Mouse (Mus musculus): ENCODE data around the gene Sult2a6. TPM values are rescaled to one million over a fixed set of nuclear protein-coding genes. Genes with fewer than 3 reads are reported as not detected.

Gene Sult2a6
- not detected in 2 replicates for polyA plus RNA-seq (2012; rRNA removed)

DNA sequence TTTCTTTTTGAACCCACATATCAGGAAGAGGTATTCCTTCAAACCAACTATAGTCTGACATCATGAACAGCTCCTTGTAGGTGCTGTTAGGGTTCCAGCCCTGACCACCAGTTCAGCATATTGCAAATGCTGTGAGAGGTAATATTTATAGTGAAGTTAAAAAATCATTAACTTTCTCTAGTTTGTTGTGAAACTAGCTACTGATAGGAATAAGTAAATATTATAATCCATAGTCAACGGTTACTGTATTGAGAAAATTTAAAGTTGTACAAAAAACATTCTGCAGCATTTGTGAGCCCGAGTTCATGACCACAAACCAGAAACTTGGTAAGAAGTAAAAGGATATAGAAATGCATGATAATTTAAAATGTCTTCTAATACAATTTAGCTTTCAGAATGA is at the start of gene Sult2a6:
Sult2a6 (minus strand) TSS at position 101 of the 400 bp plus-strand sequence.

Other genes starting within 250 kb of the Sult2a6 start
- not detected in 2 replicates for gene Sult2a3, start 131.8 kb downstream of the Sult2a6 start, polyA plus RNA-seq (2012; rRNA removed)
- gene Obox8, start 78.7 kb upstream of the Sult2a6 start, polyA plus RNA-seq (2012; rRNA removed) = not detected in 2 replicates
- gene Sult2a8, start 191.9 kb upstream of the Sult2a6 start, polyA plus RNA-seq (2012; rRNA removed) = not detected in 2 replicates
- not detected in 2 replicates for gene Sult2a7, start 239.4 kb upstream of the Sult2a6 start, polyA plus RNA-seq (2012; rRNA removed)